Mouse (Mus musculus) granulocyte monocyte progenitor cell, adult 5-6 weeks (primary cell): ENCODE results near the gene Rpl37. TPM values are rescaled to one million over a fixed set of nuclear protein-coding genes. Genes with fewer than 3 reads are reported as not detected.
"Not testable (repeated sequence)": the region's sequence is repeated elsewhere in the genome, so short reads cannot be mapped to it uniquely, and the experiment has no call there.

ENCODE experiments used
- ATAC-seq: replicated peaks from 2 replicates; pipeline ENCODE4 v1.8.0; 2016; ENCODE audit warnings: mild to moderate bottlenecking, moderate TSS enrichment, inconsistent platforms; ENCODE audit not compliant: poor library complexity, severe bottlenecking
- total RNA-seq, 2 experiments: library from RNA; stranded (forward) in 1 of 2; stranded (reverse) in 1 of 2; fragments of 200-712, 200-1000 nt in 1 of 2; fragments of >200 nt in 1 of 2; fragmentation: Nextera tagmentation in 1 of 2; gene quantifications; 2 replicates each; pipeline ENCODE4 v1.2.3; 2014 to 2017

The Rpl37 gene
- total RNA-seq, 2 experiments from 2014 or later: 1,276 to 2,587 TPM

GRCm38 (mm10) chr15:5121535-5122313 lies 5.3 kb downstream of the Rpl37 start:
- ATAC-seq: no peak

DNA sequence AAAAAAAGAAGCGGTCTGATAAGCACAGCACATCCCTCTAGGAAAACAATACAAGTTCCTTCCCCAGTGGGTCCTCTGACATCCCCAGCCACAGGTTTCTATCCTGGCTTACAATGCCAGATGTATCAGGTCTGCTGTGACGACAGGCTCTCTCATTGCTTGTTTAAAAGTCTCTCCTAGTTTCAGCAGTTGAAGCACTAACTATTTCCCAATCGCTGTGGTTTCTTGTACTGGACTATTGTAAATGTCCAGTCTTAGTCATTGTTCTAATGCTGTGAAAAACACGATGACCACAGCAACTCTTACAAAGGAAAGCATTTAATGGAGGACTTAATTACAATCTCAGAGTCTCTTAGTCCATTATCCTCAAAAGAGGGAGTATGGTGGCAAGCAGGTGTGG lies 10.0 kb downstream of the Rpl37 start:
- peak; percentile 72 for ATAC-seq

DNA sequence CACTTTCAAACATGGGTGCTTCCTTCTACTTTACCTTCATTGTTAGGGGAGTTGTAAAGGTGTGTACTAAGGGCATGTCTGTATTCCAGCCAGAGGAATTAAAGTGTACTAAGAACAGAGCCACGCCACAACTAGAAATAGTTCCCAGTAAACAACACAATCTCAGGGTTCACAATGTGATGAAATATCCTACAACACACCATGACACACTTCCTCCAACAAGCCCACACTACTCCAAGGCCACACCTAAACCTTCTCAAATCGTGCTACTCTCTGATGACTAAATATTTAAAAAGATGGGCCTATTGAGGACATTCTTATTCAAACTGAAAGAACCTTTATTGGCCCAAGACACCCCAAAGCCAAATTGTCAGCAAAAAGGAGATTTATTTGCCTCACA lies 11.0 kb downstream of the Rpl37 start:
- 0 out of 2 replicates have a peak, but pooled peaks have one; percentile 13 for ATAC-seq

DNA sequence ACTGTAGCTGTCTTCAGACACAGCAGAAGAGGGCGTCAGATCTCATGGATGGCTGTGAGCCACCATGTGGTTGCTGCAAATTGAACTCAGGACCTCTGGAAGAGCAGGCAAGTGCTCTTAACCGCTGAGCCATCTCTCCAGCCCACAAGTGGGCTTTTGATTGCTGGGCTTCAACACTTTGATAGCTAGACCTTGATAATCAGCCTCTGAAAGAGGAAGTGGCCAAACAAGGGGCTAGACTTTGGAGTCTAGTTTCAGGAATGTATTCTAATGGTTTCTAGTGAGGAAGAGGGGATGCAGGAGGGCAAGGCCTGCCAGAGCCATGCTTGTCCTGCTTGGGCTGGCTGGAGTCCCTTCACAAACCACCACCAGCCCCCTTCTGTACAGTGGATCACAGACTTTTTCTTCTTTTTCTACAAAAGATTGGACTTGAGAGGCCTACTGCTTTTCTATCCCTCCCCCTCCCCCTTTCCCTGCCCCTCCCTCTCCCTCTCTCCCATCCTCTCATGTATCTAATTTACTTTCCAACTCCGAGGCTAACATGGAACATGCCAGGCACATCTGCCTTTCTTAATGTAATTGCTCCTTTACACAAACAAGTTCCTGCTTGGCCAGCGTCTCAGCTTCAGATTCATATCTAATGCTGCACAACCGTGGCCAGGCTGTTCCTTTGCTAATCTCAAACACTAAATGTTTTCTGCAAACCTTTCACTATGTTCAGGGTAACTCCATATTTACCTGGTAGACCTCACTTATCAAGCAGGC lies 11.9 kb downstream of the Rpl37 start:
- peak; percentile 54 for ATAC-seq

DNA sequence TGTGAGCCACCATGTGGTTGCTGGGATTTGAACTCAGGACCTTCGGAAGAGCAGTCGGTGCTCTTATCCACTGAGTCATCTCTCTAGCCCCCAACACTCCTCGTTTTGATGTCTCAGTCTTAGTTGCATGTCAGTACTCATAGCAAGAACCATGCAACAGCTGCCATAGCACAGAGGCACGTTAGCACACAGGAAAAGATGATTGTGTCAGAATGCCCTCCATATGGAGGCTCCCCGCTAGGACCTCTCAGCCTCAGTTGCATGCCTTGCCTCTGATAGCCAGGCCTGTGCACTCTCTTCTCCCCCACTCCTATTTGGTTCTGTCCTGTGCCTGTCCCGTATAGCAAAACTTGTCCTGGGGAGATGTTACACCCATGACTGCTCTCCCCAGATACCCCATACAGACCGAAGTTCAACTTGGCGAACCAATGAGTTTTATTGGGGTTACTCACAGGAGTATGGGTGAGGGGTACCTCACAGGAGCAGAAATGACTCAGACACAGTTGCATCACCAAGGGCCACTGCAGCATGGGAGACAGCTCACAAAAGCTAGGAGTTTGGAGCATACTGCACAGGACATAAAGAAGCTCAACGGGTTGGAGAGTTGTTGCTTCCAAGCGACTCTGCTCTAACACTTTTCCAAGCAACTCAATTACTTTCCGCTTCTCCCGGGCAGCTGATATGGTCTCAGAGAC lies 12.8 kb downstream of the Rpl37 start:
- ATAC-seq: peak; percentile 62

DNA sequence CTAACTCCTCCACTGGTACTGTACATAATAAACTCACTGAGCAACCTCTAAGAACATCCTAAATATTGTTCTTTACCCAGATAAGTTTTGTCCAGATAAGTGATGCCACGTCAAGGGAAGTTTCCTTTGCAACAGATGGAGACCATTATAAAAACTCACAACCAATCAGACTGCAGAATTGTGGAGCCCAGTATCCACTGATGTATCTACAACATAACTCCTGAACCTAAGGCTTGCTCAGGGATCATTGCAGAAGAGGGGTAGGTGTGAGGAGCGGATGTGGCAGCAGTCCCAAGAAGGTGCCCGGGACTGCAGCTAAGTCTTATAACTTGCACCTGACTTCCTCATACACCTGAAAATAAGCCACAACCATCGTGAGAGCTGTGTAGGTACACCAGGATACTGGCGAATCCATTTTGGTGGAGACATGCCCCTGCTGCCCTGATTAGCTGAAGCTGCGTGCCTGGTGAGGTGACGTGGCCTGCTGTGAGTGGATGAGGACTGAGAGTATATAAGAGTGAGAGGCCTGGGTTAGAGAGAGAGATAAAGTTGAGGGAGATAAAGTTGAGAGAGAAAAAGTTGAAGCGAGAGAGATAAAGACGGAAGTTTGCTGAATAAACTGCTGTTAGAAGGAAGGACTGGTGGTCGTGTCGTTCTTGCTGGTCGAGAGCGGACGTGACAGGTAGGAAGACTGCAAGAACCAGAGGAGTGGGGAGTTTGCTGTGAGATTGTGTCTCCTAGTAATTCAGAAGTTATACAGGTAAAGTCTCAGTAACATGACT lies 14.6 kb downstream of the Rpl37 start:
- not testable (repeated sequence) for ATAC-seq

DNA sequence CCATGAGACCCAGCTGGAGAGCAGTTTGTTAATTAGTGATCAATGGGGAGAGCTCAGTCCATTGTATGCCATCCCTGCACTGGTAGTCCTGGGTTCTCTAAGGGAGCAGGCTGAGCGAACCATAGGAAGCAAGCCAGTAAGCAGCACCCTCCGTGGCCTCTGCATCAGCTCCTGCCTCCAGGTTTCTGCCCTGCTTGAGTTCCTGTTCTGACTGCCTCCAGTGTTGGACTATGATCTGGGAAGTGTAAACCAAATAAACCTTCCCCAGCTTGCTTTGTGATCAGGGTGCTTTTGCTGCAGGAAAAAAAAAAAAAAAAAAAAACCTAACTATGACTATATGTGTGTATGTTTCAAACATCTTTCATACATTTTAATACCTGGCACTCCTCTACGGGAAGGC lies 16.9 kb downstream of the Rpl37 start:
- ATAC-seq: no peak

DNA sequence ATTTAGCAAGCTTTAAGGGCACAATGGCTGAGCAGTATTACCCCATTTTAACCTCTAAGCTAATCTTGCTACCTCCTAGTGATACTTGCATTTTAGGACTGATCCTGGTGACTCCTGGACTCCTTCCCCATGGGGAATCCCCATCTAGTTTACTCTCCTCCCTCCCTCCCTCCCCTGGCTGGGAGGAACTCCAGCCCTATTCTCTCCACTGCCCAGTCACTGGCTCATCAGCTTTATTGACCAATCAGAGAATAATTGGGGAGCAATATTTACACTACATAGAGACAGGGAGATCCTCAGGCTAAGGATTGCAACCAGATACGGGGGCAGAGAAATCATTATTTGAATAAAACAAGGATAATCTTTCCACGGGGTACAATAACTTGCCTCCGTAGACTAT lies 17.7 kb downstream of the Rpl37 start:
- ATAC-seq: no peak

DNA sequence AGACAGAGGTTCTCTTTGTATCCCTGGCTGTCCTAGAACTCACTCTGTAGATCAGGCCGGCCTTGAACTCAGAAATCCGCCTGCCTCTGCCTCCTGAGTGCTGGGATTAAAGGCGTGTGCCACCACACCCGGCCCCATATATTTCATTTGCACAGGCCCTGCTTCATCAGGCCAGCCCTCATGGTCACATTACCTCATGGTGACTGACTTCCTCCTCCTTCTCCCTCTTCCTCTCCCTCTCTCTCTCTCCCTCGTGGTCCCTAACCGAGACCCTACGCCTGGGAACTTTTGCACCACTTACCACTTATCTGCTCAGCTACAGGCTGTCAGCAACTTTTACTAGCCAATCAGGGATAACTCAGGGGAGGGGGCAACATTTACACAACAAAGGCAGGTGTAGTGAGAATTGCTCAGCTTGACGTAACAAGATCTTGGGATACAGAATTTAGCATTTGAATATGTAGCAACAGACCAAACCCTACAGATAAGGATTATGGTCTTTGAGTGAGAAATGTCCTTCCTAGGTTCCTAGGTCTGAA lies 18.6 kb downstream of the Rpl37 start:
- ATAC-seq: peak; percentile 53

DNA sequence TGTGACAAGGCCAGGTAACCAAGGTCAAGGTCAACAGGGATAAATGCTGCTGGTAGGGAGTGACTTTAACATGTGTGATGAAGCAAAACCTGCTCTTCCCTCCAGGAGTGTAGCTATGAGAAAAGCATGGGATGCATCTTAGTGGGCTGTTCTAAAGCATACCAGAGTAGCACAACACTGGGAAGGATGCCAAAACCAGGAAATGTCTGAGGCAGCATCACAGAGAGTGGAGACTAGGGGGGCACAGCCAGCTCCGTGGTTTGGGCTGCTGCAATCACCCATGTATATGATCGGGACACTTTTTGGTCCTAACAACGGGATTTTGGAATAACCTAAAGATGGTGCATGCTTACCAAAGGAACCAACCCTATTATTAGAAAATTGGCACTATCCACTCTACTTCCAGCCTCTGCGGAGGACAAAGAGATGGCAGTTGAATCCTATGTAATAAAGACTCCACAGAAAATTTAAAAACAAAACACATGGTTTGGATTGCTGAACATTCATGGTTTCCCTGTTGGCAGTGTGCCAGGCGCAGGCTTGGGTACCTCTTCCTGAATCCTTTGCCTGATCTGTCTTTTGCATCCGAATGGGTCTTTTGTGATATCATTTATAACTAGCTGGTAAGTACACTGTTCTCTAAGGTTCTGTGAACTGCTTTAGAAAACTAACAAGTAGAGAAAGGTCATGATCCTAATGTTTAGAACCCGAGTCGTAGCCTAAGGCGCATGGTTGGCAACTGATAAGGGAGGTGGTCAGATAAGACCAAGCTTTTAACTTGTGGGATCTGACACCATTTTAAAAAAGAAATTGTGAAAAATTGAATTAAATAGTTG lies 21.8 kb downstream of the Rpl37 start:
- ATAC-seq: no peak

- ATAC-seq: no peak
Measured at GRCm38 (mm10) chr15:5139366-5139765, 22.9 kb downstream of the Rpl37 start.

DNA sequence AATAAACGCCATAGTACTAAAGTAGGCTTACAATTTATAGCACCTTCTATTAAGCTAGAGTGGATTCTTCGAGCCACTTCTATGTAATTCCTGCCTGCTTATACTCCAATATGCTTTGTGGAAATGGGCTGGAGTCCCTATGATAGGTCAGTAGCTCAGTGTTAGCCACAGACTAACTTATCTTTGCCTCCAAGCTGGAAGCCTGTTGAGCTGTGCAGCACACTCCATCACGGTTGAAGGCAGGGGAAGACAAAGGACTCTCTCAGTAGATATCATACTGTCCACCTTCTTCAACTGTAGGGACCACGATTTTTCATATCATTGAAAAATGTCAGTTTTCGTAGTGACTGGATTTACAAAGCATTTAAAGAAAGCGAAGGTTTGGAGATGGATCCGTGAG lies 23.4 kb downstream of the Rpl37 start:
- no peak for ATAC-seq

GRCm38 (mm10) chr15:5140357-5140756 lies 23.9 kb downstream of the Rpl37 start:
- no peak for ATAC-seq

GRCm38 (mm10) chr15:5142047-5142446 lies 25.6 kb downstream of the Rpl37 start:
- ATAC-seq: no peak

DNA sequence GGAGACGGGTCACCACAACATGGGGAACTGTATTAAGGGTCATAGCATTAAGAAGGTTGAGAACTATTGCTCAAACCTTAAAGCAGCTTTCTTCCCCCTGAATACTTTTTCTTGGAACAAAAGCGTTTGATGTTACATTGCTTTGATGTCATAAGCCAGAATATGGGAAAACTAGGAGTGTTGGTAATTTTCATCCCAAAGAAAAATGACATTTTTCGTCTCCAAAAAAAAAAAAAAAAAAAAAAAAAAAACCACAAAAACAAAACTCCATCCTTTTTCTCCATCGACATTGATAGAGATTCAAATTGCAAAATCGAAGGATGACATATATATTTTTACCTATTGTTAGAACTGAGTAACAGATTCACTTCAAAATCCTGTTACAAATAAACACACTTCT lies 26.3 kb downstream of the Rpl37 start:
- ATAC-seq: no peak

GRCm38 (mm10) chr15:5143361-5144020 lies 27.0 kb downstream of the Rpl37 start, which contains the start of gene Prkaa1:
TSS of gene Prkaa1 (plus strand) at chr15:5143861.
- peak; percentile 75 for ATAC-seq

- ATAC-seq: peak; percentile 21
Measured at GRCm38 (mm10) chr15:5144021-5144778, 27.8 kb downstream of the Rpl37 start.
